Mouse (Mus musculus) lung, postnatal 14 days (tissue): ENCODE results near the gene Pdp2.

Experiments used
- DNase-seq: peaks from one replicate; pipeline ENCODE4 v3.0.0; 2021

Pdp2 gene

DNA sequence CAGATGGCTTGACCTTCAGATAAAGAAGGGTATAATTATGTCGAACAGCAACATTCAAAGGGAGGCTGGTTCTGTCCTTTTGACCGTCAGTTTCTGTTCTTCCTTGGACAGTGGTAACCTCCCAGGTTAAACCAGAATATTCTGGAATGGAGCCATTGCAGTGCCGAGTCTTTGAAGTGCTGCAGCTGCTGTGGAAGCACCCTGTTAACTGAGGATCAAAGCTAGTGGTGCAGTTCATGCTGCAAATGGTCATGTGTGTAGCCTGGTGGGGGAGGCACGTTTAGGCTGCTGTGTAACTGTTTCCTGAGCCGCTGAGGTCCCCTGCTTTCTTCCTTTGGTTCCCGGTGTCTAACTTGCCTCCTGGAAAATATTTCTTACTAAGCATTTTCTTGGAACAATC lies 7.2 kb downstream of the Pdp2 start:
- DNase-seq = no peak

DNA sequence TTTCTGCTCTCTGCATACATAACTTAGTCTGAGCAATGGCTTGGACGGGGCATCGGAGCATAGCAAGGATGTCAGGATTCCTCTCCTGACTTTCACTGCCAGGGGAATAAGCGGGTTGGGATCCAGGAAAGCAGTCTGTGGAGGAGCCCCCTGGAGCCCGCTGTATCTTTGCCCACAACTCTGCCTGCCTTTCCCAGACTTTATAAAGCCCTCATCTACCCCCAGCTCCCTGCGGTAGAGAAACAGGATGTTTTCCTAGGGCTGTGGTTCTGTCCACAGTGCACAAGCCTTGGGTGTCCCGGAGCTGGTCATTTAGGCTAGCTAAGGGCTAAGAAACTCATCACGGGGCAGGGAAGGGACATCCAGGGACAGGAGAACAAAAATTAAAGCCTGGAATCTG lies 10.1 kb downstream of the Pdp2 start:
- no peak for DNase-seq

DNA sequence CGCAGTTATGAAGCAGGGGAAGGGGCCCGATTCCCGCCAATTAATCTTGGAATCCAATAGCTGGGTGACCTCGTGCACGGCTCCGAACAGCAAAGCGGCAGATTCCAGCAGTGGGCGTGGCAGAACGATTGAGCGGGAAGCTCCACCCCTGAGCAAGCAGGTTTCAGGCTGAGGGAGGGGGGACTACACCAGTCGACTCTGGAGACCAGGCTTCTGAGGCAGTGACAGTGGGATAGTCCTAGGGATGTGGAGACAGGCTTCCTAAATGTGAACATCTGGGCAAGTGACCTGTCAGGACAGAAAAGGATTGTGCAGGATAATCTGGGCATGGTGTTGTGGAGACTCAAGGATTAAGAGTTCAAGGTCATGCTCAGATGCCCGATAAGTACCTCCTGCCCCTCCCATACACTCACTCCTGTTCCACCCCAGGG lies 10.7 kb downstream of the Pdp2 start:
- DNase-seq = no peak

DNA sequence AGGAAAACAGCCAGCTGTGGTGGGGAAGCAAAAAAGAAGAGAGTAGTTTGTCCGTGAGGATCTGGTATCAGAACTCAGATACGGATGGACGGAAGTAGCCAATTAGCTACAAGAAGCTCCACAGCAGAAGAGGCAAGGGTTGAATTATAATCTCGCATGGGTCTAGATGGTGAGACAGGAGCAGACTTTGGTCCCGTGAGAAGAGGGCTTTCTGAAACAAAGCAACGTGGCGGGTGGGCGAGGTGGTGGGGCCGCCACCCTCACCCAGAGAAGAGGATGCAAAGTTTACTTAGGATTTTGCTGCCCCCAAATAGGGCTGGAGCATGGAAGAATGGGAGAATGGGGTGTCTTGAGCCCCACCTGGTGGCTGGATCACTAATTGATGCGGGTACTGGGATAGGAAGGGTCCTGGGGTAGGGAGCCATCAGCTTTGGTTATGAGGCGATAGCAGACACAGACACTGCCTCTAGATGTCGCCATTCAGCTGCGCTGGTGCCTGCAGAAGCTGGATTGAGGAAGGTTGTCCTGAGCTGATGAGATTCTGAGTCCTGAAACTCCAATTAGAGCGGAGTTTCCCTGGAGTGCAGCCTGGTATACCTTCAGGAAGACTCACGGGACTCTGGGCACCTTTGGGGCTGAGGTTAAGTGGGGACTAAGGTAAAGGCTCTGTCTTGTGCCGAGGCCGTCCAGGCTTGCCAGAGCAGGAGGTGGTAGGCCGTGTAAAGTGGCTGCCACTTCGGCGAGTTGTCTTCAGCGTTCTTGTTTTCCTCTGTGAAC lies 11.4 kb downstream of the Pdp2 start:
- DNase-seq = peak; percentile 88

DNA sequence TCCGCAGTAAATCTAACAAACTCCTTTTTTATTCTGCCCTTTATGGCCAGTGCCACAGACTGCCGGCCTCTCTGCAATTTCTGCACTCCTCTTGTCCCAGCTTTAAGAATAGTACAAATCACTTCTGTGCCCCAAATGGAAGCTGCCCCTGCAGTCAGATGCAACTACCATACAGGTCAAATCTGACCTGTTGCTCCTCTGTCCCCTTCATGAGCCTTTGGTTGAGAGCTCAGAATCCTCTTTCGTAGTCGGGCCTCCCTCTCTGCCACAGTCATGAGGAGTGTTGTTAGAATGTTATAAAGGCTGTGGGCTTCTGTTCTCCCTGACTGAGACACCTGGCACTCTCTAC lies 12.0 kb downstream of the Pdp2 start:
- no peak for DNase-seq

DNA sequence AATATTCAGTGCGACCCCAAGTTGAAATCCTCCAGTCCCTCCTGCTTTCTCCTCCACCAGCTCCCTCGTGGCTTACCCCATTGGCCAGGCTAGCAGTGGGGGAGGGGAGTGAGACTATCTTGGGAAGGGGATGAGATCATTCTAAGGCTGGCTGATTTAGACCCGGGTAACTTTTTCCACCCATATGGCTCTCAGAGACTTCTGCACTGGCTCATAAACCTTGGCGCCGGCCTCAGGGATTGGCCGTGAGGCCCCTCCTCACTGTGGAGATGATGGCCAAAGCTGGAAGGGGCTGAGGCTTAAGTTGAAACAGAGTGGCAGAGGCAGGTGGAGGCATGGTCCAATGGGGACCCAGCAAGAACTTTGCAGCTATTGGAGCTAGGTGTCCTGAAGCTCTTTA lies 15.1 kb downstream of the Pdp2 start:
- peak; percentile 29 for DNase-seq

DNA sequence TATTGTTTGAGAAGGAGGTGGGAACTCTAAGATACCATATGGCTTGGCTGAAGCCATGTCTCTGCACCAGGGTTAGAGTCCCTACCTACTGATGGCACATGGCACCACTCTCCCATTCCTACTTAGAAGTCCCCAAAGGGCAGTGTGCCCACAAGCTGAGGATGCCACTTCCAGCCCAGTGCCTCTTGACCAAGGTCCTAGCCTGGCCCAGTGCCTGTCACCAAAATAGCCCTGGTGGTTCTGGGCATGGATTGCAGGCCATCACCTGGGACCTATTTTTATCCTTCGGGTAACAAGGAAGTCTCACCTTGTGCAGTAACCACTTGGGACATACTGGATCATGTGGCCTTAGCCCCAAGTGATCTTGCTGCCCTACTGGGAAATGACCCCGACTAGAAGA lies 16.7 kb downstream of the Pdp2 start:
- no peak for DNase-seq

DNA sequence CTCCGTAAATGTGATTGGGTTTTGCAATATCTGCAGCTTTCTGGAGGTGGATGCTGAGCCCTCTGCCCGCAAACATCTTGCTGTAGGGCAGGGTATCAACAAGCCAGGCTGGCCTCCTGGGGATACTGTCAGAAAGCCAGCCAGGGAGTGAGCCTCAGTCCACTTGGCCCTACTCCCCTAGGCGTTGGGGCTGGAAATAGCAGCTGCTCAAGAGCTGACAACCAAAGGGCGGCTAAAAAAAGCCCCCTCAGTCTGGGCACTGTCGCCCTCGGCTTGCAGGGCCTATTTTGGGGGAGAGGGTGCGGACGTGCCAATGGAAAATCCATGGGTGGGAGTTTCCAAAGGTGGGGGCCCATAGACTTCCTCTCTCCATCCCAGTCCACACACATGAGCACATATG lies 18.0 kb downstream of the Pdp2 start:
- no peak for DNase-seq

DNA sequence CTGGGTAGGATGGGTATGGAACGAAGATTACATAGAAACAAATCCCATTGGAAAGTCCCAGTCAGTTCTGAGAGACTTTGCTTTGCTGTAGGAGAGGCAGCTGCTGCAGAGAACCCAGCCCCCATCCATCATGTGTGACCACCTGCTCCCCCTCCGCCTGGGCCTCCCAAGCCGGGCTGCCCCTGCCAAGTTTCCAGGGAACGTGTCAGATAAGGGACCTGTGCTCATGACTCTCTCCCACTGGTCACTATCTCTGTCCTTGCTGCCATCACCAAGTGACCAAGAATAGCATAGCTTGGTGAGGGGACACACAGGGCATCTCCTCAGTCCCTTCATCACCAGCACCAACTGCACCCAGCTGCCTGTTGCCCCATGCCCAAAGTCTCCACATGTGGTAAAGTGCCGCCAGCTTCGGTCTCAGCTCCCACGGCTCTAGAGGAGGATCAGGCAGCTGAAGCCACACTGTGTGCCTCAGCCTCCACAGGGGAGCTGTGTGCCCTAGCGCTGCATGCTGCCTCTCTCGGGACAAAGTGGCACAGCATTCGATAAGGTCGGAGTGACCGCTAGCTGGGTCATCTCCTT lies 19.0 kb downstream of the Pdp2 start:
- DNase-seq = no peak

DNA sequence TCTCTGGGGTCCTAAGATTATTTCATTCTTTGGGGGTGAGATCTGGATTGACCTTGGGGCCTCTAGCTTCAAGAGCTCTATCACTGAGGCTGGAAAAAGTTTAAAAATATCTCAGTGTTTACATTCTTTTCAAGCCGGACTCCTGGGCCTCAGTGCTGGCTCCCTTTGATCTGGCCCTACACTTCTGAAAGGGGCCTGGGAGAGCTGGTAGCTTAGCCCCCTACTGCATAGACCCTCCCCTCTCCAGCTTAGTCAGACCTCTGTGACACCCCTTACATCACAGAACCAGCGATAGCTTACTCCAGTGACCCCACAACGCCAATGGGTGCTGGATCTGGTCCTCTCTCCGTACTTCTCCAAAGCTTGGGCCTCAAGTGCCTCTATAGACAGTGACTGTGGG lies 20.4 kb downstream of the Pdp2 start:
- no peak for DNase-seq

DNA sequence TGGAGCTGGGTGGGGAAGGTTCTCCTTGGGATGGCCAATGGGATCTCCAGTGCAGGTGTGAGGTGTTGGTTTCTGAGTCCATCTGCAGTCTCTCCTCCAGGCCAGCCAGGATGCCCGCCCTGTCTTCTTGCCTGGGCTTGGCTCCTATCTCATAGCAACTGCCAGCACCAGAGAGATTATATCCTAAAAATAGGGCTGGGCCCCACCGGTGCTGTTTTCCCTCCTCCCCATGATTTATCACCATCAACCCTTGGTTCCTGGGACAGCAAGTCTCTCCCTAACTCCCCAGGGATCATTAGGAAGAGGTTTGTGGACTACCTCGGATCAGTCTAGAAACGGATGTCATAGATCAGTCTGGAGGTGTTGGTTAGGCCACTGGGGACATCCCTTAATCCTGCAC lies 21.9 kb downstream of the Pdp2 start:
- no peak for DNase-seq

DNA sequence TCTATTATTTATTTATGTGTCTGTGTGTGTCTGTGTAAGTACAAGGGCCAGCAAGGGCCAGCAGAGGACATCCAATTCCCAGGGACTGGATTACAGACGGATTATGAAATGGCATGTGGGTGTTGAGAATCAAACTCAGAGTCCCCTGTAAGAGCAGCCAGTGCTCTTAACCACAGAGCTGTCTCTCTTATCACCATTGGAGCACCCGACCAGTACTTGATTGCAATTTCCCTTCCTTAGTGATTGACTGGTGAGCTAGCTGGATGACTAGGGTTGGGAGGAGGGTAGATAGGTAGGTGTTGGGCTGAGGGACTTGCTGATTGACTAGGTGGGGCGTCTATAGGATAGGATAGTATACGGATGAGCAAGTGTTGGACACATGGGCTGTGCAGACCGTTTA lies 29.5 kb downstream of the Pdp2 start:
- no peak for DNase-seq

DNA sequence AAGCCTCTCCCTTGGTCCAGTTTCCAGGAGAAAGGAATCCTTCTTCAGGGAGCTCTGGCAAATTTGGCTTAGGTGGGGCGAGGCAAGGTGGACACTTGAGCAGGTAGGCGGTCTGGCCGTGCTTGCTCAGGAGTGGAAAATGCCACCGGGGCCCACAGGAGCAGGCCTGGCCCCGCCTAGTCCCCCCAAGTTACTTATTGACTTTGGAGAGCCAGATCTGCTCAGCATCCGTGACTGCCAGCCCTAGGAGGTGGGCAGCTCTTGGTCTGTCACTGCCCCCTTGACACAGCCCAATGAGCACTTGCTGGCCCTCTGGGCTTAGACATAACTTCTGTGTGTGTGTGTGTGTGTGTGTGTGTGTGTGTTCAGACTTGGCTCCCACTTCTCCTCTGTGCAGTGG lies 32.9 kb downstream of the Pdp2 start, which contains the start of gene Cdh16:
Gene Cdh16 (minus strand): TSS at position 236 of the 400 bp plus-strand sequence.
- peak; percentile 29 for DNase-seq

DNA sequence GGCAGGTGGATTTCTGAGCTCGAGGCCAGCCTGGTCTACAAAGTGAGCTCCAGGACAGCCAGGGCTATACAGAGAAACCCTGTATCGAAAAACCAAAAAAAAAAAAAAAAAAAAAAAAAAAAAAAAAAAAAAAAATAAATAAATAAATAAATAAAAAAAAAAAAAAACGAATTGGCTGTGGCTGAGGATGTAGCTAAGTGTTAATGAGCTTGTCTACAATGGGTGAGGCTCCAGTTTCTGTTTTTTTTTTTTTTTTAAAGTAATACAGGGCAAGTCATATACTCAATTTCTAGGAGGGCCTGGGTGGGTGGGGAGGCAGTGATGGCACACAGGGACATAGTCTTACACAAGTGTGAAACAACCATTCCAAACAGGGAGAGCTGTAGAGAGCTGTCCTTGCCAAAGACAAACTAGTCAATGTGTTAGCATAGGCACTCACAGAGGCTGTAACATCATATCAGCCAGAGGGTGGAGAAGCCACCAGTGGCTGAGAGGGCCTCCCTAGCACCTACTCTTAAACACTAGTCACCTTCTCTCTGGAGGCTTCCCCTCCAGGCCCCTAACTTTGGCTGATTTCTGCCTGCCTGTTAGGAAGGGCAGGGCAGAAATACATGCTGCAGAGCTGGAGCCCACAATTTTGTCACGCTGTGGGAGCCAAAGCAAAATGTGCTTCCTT lies 36.0 kb downstream of the Pdp2 start:
- DNase-seq = no peak

DNA sequence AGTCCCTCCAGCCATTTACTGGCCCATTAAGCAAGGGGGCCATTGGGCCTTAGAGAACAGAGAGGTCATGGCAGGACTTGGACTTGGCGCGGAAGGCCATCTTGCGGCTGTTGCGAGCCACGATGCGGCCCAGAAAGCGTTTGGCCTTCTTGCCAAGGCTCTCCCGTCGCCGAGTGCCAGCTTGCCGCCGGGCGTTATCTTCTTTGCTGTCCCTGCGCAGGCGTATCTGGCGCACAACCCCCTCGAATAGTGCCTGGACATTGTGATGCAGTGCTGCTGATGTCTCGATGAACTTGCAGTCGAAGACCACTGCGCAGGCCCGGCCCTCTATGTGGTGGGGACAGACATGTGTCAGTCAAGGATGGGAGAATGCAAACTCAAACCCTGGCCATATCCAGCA lies 37.2 kb downstream of the Pdp2 start:
- DNase-seq = no peak

DNA sequence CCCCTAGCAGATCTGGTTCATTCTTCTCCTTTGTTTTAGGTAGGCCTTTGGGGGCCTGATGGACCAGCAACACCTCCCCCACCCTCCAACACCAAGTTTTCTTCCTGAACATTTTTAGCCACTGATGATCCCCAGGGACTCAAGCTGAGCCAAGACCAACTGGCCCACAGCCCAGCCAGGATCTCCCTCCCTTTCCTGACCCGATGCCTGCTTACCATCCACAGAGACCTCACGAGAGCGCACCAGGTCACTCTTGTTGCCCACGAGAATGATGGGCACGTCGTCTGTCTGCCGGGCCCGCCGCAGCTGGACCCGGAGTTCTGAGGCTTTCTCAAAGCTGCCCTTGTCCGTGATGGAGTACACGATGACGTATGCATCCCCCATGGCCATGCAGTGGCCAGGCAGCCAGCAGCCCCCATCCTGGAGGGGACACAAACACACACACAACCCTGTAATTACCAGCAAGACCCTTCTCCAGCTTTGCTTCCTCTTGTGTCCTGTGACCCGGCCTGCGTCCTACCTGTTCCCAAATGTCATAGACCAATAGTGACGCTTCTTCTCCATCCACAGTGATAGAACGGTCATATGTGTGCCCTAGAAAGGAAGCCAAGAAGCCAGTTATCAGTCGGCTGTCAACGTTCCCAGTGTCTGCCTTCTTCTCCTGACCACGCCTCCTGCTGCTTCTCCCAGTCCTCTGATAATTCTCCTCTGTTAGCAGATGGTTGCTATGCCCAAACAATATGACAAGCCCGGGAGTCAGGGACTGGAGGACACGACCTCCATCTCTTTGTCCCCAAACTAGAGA lies 38.3 kb downstream of the Pdp2 start:
- DNase-seq = no peak

DNA sequence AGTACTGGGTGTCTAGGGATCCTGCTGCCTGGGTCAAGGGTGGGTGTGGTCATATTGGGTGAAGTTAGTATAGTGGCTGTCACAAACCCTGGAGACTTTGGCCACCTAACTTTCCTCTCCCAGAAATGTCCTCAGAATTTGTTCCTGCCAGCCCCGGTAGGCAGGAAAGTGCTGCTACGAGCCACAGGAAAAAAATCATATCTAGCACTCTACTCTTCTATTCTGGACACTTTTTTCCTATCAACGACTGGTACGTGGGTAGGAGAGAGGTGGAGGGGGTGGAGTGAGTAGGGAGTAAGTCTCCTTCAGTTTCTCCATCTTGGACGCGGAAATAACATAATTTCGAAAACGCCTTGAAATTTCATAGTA lies 38.8 kb downstream of the Pdp2 start:
- no peak for DNase-seq

DNA sequence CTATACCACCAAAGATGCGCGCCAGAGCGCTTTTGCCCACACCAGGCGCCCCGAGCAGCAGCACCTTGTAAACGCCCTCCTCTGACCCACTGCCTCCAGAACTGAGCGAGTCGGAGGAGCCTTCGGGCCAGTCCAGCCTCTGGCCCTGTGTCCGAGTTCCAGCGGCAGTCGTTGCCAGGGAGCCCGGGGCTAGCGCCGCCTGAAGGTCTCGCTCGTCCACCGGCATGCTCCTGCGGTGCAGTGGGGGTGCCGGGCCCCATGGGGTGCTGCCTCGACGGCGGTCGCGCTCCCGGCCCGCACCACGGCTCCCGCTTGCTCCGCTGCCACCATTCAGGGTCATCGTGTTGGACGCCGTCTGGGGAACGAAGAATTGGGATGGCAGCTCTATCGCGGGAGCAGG lies 39.3 kb downstream of the Pdp2 start:
- no peak for DNase-seq

DNA sequence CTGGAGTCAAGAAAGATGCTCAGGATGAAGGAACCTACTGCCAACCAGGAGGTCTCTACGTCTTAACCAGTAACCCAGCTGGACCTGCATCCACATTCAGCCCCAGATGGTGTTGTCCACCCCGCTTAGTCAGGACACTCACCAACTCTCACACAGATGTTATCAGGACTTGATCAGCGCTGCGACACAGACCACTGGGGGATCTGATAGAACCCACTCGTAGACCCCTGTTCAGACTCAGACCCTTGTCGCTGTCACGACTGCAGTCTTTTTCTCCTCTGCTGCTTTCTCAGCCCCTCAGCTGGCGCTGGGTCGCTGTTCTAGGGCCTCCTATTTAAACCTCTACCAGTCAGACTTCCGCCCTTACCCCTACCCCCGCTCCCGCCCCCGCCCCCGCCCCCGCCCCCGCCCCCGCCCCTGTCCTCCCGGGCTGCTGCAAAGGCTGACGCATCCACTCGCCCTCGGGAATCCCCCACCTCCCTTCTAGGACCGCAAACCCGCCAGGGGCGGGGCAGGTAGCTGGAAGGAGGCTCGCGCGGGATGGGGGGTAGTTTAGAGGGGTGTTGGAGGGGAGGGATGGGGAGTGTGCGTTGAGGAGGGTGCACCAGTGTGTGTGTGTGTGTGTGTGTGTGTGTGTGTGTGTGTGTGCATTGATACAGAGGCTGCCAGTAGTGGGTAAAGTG lies 39.9 kb downstream of the Pdp2 start, which contains the start of gene Rrad:
Gene Rrad (minus strand): TSS at position 347 of the 683 bp plus-strand sequence.
- DNase-seq = peak; percentile 49

DNA sequence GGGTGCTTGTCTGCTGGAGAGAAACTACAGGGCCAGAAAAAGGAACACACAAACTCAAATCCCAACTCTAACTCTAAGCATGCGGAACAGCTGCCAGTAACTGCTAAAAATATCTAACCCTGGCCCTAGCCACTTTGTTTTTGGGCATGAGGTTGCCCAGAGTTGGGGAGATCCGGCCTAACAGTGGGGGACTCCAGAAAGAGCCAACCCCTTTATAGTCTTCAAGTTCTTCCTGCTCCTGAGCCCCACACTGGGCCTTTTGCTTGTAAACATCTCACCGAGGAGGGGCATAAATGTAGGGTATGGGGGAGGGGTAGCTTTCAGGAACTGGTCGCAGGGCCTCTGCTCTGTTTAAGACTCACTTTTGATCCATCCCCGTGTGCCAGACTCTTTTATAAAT lies 40.7 kb downstream of the Pdp2 start:
- no peak for DNase-seq

DNA sequence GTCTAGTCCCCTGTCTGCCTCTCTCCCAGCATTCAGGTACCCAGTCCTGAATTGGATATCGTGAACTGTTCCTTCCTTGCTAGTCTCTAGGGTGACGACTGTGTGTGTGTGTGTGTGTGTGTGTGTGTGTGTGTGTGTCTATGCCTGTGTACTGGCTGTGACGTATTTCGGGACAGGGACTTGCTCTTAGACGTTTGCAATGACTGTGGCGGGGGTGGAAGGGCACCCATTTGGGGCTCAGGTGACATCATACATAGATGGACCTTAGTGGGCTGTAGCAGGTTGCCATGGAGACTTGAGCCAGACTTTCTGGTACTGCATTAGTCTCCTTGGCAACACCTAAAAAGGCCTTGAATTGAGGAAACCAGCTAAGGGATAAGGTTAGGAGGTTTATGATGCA lies 41.2 kb downstream of the Pdp2 start:
- no peak for DNase-seq

DNA sequence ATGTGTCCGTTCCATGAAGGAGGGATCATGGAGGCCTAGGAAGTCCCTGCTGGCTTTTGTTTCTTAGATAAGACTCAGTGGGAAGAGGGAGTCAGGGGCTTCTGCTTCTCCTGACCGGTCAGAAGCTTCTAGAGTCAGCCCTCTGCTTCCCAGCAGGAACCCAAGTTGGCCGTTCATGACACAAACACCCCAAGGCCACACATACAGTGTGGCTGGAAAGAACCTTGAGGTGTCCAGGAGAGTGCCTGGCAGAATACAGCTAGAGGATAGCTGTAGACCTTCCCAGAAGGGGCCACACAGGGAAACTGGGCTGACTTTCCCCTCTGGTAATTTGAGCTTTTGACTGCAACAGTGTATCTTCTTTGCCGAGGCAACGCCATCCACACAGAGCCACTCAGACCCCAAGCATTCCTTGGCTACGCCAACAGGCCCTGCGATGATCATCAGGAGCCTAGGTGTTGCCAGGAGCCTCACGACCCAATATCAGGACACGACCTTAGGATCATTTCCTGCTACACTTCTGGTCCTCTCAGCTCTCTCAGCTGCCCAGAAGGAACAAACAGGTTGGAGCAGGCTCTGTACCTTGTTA lies 42.0 kb downstream of the Pdp2 start:
- DNase-seq = no peak
